Mouse (Mus musculus) urinary bladder, adult 2 months (tissue): ENCODE results near the gene Rbpms2. TPM values are rescaled to one million over a fixed set of nuclear protein-coding genes. Genes with fewer than 3 reads are reported as not detected.
"Not testable (repeated sequence)": the region's sequence is repeated elsewhere in the genome, so short reads cannot be mapped to it uniquely, and the experiment has no call there.

Experiments used
- DNase-seq: peaks from one replicate; pipeline ENCODE4 v3.0.0; 2022; ENCODE audit warnings: low spot score
- polyA plus RNA-seq: library from polyadenylated mRNA; depleted of rRNA; stranded (reverse); fragments of >200 nt; gene quantifications from 2 replicates; pipeline ENCODE4 v1.2.3, GENCODE M21; 2012

The Rbpms2 gene
- polyA plus RNA-seq, 1 experiment: 142 TPM

DNA sequence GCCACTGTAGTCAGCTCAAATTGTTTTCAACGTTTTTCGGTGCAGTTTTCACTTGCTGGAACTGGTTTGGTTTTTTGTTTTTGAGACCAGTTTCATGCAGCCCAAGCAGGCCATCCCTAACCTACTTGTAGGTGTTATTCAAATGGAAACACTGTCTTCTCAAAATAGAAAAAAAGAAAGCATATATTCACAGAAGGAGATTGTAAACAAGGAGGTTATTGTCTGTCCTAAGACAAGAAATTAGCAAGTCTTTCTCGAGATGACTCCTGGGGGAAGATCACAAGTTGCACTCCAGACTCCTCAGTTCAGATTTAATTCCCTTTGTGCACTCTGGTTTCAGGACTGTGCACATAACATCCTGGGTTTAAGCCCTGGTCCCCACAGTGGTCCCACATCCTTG is 10.1 kb upstream of the Rbpms2 start:
- DNase-seq: no peak

DNA sequence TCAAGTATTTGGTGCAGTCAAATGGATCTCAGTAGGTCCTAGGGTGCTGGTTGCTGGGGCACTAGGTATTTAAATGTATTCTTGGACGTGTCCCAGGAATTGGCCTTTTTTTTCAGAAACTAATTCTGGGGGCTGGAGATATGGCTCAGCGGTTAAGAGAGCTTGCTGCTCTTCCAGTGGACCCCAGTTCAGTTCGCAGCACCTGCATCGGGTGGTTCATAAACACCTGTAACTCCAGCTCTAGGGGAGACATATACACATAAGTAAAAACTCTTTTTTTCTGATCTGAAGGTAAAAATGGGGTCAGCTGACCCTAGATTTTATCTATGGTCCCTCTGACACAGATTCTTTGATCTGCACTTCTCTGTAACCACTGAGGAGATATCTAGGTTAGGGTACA is 8.3 kb upstream of the Rbpms2 start:
- DNase-seq: no peak

DNA sequence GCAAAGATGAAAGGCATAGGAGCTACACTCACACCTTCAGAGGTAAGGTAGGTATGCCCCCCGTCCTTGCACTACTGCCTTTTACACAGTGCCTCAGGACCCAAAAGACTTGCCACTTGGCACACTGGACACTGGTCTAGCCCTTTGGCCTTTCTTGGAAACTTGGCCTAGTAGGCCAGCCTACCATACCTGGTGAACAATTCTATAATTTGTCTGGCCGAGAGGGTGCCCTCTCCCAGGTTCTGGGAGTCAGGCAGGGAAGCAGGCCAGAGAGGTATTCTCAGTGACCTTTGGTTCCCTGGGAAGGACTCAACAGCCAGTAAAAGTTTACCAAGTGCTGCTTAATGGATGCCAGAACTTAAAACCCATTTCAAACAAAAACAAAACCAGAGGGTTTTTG is 7.8 kb upstream of the Rbpms2 start:
- DNase-seq: no peak

DNA sequence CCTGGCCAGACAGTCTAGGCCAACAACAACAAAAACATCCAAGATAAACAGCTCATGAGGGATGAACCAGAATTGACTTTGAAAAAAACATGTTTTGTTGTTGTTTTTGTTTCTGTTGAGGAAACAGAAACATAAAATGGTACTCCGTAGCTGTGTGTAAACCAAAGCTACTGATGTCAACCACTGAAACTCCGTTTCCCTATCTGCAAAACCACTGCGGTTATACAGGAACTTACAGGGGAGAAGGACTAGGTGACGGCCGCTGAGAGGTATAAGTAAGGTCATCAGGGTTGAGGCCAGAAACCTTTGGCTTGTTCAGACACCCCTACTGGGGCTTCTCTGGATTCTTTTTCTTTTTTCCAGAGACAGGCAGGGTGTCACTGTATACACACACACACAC is 6.6 kb upstream of the Rbpms2 start:
- DNase-seq: no peak

DNA sequence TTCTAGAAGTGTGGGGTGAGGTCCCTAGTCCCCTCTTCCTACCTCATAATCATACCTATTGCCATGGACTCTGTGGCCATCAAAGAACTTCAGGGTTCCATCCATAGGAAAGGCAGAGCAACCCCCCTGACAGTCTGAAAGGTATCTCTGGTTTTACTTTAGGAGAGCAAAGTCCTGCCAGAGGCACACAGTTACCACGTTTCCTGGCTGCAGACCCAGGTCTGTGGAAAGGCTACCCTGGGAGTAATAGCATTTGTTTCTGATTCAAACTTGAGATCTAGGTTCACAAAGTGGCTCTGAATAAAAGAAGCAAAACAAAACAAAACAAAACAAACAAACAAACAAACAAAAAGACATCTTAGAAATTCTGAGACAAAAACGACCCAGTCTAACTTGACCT is 5.2 kb upstream of the Rbpms2 start:
- no peak for DNase-seq

DNA sequence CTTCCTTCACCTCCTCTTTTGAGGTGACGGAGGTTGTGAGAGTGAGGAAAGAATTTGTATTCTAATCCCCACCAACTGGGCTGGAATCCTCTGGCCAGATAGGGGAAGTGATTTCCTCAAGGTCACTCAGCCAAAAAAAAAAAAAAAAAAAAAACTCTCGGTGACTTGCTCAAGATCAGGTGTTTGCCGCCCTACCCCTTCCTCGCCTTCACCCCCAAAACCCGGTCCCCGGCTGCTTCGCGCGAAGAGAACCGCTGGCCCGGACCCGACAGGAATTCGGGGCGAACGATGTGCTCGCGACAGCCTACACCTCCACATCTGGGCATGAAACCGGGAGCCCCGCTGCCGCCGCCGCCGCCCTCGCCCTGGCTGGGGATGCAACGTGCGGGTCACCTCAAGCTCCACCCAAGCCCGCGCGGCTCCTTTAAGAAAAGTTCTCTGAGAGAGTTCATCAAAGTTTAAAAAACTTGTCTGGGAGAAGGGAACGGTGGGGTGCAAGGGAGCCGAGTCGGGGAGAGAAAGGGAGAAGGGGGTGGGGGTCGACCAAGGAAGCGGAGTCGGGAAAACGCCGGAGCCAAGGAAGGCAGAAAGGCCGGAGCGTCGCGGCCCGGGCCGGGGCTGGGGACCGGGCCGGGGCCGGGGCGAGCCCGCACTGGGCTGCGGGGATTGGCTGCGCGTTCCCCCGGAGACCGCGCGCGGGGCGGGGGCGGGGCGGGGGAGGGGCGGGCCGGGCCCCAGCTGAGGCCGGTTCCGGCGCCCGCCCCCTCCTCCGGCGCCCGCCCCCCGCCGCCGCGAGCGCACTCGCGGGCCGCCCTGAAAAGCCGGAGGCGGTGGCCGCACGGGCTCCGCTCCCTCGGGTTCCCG is 551 bp downstream of the Rbpms2 start:
- DNase-seq: peak; percentile 49

DNA sequence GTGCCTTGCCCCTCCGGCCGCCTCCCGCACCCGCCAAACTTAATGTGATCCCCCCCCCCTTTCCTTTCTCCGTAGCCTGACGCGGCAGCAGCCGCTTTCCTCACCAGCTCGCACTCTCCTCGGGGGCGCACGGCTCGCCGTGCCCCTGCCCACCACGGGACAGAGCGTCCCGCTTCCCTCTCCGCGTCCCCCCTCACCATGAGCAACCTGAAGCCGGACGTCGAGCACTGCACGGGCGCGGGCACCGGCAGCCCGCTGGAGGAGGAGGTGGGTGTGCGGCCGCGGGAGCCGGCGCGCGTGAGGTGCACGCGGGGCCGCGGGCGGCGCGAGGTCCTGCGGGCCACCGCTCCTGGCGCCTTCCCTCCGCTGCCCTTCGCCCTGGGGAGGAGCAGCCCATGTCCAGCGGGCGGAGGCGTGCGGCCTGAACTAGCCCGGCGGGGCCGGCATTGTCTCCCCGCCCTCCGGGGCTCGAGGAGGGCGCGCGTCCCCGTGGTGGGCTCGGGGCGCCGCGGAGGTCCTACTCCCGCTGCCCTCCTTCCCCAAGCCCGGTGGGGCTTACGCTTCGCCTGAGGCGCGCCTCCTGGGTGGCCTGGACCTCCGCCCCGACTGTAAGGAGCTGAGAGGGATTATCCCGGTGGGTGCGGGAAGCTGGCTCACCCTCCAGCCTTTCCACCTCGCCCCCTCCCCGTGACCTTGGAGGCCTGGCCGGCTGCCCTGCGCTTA is 1.3 kb downstream of the Rbpms2 start:
- DNase-seq: peak; percentile 57

DNA sequence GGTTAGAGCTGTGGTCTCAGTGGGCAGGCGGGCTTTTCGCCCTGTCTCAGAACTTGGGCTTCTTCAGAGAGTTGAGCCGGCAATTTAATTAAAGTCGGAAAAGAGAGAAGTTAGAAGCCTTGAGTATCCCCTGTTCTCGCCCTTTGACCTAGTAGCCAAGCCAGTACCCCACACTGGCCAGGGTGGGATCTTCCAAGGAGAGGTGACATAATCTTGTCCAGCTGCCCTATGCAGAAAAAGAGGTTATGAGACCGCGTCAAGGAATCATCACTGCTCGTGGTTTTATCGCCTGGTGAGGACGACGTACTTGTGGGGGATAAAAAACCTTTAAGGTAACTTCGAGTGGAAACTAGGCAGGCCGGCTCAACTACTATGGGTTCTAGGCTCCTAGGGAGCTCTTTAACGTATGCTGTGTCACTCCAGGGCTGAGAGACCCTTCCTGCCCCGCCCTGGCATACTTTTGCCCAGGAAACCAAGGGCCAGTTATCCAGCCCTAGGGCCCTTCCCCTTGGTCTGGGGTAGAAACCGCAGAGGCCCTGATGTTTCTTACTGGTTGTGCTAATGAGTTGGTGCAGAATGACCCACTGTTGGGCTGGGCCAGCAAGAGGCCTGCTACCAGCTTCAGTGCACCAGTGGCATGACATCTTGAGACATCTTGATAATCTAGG is 2.0 kb downstream of the Rbpms2 start:
- DNase-seq: no peak

DNA sequence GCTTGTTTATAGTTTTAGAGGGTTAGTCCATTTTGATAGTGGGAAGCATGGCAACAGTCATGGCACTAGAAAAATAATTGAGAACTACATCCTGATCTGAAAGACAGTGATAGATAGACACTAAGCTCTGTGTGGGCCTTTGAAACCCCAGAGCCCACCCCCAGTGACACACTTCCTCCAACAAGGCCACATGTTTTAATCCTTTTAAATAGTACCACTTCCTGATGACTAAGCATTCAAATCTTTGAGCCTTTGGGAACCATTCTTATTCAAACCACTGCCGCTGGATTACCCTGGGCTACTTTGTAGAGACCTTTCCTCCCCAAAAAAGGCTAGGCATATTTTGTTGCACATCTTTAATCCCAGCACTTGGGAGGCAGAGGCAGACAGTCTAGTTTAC is 6.3 kb downstream of the Rbpms2 start:
- no peak for DNase-seq

DNA sequence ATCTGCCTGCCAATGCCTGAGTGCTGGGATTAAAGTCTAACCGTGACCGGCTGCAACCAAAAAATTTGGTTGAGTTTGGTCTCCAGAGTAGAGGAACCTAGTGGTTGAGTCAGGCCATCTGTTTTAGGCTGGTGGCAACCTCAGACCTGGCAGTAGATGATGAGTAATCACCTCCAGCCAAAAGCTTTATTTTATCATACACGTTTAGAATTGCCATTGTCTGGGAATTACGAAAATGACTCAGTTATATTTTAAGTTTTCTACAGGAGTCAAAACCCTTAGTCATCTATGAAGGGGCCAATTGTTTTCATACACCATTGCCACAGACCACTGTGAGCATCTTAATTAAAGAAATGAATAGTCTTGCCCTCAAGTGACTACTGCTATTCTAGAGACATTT is 7.5 kb downstream of the Rbpms2 start:
- DNase-seq: no peak

DNA sequence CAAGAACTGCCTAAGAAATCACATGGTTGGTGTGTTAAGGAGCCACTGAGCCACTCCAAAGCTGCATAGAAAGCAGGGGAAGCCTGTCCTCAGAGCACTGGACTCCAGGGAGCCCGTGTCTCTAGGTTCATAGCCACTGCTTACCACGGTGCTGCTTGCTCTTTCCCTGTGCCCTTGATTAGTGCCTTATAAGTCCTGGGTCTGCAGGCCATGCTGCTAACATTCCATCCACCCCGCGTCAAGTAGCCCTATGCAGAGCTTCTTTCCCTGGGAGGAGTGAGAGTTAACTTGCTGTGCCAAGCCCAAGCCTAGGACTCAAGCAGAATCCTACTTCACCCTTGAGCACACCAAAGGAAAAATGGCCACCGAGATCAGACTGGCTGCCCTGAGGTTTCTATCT is 9.6 kb downstream of the Rbpms2 start:
- no peak for DNase-seq

DNA sequence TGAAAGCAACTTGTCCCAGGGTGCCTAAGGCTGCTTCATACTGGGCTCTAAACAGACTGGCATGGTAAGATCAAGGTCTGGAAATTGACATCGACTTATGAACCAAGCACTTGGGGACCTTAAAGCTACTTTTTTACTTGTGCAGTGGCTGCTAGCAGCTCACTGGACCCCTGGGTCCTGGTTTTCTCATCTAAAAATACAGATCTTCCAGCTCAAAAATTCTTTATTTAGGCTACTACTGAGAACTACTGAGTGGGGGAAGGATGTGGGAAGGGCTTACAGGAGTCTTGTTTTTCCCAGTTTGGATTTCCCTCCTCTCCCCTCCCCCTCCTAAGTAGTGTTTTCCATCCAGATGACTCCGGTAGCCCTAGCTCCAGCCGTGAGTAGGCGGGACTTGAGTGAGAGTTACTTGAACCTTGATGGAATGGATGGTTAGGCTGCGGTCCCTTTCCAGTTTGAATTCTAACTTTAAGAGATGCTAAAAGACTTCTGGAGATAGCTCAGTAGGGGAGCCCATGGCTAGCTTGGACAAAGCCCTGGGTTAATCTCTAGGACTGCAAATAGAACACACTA is 11.5 kb downstream of the Rbpms2 start:
- no peak for DNase-seq

DNA sequence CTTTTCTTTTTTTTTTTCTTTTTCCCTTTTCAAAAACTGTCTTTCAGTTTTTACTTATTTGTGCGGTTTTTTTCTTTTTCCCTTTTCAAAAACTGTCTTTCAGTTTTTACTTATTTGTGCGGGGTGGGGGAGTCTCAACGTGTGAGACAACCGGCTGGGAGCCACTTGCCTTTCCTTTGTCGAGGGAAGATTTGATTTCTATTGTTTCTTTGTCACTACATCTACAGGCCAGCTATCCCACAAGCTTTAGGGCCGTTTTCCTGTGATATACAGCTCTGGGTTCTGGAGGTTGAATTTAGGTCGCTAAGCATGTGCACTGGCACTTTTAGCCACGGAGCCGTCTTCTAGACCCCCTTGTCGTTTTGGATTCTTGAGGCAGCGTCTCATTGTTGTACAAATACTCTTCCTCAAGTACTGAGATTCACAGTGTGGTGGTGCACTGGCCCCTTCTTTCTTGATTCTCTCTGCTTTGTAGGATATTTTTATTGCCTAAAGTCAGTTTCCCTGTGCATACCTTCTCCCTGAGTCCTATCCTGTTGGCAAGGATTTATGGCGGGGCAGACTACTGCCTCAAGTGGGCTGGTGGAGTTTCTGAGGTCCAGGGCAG is 12.1 kb downstream of the Rbpms2 start:
- no peak for DNase-seq

DNA sequence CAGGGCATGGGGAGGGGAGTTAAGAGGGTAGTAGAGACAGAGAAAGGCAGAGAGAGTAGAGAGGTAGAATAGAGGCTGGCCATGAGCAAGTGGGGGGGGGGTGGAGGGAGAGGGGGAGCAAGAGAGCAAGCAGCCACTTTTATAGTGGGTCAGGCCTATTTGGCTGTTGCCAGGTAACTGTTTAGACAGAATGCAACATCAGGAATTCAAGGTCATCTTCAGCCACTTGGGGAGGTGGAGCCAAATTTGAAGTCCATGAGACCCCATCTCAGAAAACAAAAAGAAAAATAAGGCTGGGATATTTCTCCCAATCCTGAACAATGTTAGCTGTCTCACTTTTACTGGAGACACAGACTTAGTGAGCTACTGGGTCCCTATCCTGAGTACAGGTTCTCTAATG is 13.1 kb downstream of the Rbpms2 start:
- DNase-seq: no peak

DNA sequence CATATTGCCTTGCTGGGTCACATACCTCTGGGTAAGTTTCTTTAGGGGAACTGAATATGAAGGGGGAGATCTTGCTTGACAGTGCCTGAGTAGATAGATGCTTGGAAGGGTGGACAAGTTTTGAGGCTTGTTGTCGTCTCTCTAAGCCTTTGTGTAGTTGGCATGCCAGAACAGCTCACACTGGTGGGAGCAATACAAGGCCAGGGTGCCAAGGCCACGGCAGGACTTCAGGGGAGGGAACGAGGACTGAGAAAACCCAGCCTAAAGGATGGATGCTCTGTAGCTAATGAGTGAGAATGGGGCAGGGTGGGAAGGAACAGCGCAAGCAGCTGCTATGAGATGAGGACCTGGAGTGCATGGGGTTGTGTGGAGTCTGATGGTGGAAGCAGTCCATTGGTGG is 15.5 kb downstream of the Rbpms2 start:
- DNase-seq: no peak

DNA sequence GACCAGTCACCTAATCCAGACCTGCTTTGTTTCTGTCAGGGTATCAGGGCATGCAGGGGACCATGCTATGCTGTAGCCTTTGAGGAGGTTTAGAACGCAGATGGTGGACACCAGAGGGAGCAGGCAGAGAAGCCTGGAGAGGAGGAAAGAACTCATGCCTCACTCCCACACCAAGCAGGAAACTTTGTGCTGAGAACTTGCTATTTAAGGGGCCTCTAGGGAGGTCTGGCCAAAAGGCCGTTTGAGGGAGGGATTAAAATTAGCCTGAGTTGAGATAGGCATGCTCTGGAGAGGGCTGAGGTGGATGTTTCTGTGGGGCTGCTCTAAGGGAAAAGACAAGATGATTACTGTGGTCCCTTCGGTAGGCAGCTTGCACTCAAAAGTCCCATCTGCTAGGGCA is 16.5 kb downstream of the Rbpms2 start:
- no peak for DNase-seq

DNA sequence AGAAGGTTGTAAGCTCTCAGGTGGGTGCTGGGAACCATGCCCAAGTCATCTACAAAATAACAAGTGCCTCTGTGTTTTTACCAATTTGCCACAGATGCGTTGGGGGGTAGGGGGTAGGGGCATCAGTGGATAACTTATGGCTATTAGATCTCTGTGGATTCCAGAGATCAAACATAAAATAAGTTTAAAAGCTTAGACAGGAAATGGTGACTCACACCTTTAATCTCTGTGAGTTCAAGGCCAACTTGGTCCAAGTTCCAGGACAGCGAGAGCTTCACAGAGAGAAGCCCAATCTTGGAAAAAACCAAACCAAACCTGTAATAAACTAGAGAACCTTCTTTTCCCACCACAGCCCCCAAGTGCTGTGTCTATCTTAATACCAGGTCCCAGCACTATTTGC is 17.3 kb downstream of the Rbpms2 start:
- DNase-seq: no peak

DNA sequence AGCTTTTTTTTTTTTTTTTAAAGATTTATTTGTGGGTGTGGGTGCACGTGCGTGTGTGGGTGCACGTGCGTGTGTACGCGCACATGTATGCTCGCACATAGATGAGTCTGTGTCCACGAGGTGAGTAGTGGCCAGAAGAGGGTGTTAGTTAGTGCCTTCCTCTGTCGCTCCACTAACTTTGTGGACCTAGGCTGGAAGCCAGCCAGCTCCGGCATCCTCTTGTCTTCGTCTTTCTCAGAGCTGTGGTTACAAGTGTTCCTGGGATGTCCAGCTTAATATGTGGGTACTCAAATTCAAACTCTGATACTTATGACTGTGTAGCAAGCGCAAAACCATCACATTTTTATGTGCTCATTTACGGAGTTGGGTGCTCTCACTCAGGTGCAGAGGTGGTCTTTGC is 19.3 kb downstream of the Rbpms2 start:
- DNase-seq: no peak

DNA sequence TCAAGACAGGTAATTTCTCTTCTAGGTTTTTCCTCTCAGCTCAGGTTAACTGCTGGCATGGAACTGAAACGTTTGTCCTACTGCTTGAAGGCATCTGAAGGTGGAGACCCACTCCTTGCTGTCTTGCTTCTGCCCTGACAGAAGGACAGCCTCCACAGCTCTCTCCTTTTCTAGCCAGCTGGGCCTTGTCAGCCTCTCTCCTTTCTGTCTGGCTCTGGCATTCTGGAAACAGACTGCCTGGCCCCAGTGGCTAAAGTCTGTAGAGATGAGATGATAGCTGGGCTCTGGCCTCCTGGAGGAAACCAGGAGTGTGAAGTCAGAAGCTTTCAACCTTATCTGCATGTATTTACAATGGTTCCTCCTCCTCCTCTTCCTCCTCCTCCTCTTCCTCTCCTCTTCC is 20.5 kb downstream of the Rbpms2 start:
- no peak for DNase-seq

DNA sequence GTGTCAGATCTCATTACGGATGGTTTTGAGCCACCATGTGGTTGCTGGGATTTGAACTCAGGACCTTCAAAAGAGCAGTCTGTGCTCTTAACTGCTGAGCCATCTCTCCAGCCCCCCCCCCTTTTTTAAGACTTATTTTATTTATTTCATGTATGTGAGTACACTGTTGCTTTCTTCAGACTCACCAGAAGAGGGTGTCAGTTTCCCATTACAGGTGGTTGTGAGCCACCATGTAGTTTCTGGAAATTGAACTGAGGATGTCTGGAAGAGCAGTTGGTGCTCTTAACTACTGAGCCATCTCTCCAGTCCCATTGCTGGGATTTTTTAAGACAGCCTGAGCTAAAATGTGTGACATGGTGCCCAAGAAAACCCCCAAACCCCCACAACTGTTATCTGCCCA is 22.5 kb downstream of the Rbpms2 start:
- not testable (repeated sequence) for DNase-seq

DNA sequence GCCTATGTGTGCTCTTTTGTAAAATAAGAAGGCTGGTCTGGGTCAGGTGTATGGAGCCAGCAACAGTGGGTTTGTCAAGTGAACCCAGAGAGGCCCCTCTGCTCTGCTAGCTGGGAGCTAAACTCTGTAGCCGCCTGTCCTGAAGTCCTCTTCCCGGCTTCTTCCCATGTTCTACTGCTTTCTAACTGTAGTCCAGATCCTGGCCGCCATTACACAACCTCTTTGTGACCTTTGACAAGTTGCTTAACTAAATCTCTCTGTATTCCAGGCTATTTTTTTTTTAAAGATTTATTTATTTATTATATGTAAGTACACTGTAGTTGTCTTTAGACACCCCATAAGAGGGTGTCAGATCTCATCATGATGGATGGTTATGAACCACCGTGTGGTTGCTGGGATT is 24.3 kb downstream of the Rbpms2 start:
- no peak for DNase-seq

DNA sequence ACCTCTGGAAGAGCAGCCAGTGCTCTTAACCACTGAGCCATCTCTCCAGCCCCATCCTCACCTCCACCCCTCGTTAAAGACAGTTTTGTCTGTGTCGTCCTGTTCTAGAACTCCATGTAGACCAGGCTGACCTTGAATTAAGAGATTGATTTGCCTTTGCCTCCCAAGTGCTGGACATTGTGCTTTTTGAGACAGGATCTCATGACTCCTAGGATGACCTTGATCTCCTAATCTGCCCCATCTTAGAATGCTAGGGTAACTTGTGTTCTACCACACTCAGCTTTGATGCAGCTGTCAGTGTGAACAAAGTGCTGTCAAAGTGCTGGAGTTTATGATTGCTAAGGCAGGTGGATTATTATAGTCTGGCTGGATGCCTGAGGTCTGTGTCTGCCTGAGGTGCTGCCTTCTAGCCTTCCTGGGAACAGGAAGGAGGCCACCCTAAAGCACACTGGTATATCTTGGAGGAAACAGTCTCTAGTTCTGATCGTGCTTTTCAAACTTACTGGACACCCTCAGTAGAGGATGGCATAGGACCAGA is 25.3 kb downstream of the Rbpms2 start:
- DNase-seq: no peak
